Mouse (Mus musculus): Measurements from ENCODE around the gene Slc38a7. TPM values are rescaled to one million over a fixed set of nuclear protein-coding genes. Genes with fewer than 3 reads are reported as not detected.
"Not testable (repeated sequence)": the region's sequence is repeated elsewhere in the genome, so short reads cannot be mapped to it uniquely, and the experiment has no call there.

Slc38a7 gene
- polyA plus RNA-seq, 1 experiment, result 46.9 TPM

DNA sequence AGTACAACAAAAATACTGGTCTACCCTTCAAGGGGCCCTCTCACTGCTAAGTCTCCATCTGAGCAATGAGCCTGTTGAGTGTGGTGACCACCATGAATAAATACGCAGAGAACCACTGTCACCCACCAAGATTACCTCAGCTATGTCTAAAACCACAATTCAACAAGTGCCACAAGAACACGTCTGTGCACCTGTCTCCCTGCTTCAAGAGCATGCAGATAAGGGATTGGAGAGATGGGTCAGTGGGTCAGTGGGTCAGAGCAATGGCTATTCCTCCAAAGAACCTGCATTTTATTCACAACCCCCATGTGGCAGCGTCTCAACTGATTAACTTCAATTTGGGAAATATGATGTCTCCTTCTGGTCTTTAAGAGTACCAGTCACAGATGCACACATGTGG, 53.0 kb downstream of the Slc38a7 start:
- H3ac ChIP-seq (ENCODE audit: control insufficient read depth, insufficient read length), result no peak overlapping the region
- H3K79me2 ChIP-seq (ENCODE audit: control insufficient read depth, insufficient read depth), result peaks cover 100% of the 10 kb centered on the region
- TF ChIP-seq CEBPB (IDR thresholded peaks at IDR 0.05; ENCODE audit: insufficient read depth, poor library complexity, severe bottlenecking) (no peak), MYOD1 (IDR thresholded peaks at IDR 0.05; ENCODE audit: control insufficient read depth in 1 of 3, insufficient read length in 2 of 3, low read depth in 2 of 3) (peak in 2 of 3 experiments; percentile 90 to 92), MYOG (IDR thresholded peaks at IDR 0.05; ENCODE audit: control insufficient read depth in 1 of 3, insufficient read depth in 1 of 3, insufficient read length in 2 of 3, low read depth in 2 of 3) (peak in 1 of 3 experiments; percentile 61), POLR2A (IDR thresholded peaks at IDR 0.05; ENCODE audit: insufficient read length, low read depth) (no peak), USF1 (IDR thresholded peaks at IDR 0.05; ENCODE audit: low read depth) (no peak), POLR2AphosphoS2 (IDR thresholded peaks at IDR 0.05; ENCODE audit: insufficient read length, low read depth) (no peak), E2F4 (IDR thresholded peaks at IDR 0.05; ENCODE audit: insufficient read depth) (no peak)
- H3K4me3 ChIP-seq, result no peak overlapping the region
- no peak overlapping the region for H3K4me2 ChIP-seq (ENCODE audit: low read depth)
- H3K36me3 ChIP-seq (ENCODE audit: control insufficient read depth, insufficient read depth), result peaks cover 8% of the 10 kb centered on the region
- no peaks in the 10 kb centered on the region for H3K27me3 ChIP-seq (ENCODE audit: control insufficient read depth, insufficient read depth, insufficient read length)

DNA sequence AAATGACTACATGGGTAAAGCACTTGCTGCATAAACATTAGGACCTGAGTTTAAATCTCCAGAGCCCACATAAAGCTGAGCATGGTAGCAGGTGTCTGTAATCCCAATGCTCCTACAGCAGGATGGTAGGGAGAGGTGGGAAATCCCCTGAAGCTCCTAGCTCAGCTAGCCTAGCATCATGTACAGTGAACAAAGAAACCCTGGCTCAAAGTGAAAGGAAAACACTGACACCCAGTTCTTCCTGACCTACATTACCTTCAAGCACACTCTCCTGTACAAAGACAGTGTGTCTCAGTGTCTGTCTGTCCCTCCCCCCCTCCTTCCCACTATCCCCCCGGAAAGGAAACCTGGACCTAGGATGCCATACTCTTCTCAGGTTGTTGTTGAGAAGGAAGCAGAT, 53.4 kb downstream of the Slc38a7 start:
- Histone ChIP-seq H3K4me3 (no peak overlapping the region), H3K27me3 (ENCODE audit: control insufficient read depth, insufficient read depth, insufficient read length) (no peaks in the 10 kb centered on the region), H3K4me2 (ENCODE audit: low read depth) (no peak overlapping the region), H3K79me2 (ENCODE audit: control insufficient read depth, insufficient read depth) (peaks cover 98% of the 10 kb centered on the region), H3ac (ENCODE audit: control insufficient read depth, insufficient read length) (no peak overlapping the region), H3K36me3 (ENCODE audit: control insufficient read depth, insufficient read depth) (peaks cover 7% of the 10 kb centered on the region)
- TF ChIP-seq CEBPB (IDR thresholded peaks at IDR 0.05; ENCODE audit: insufficient read depth, poor library complexity, severe bottlenecking), result no peak
- no peak for TF ChIP-seq TCF12 (IDR thresholded peaks at IDR 0.05; ENCODE audit: insufficient read depth, poor library complexity, severe bottlenecking)
- no peak for TF ChIP-seq MYOG (IDR thresholded peaks at IDR 0.05; ENCODE audit: control insufficient read depth in 1 of 3, insufficient read depth in 1 of 3, insufficient read length in 2 of 3, low read depth in 2 of 3)

DNA sequence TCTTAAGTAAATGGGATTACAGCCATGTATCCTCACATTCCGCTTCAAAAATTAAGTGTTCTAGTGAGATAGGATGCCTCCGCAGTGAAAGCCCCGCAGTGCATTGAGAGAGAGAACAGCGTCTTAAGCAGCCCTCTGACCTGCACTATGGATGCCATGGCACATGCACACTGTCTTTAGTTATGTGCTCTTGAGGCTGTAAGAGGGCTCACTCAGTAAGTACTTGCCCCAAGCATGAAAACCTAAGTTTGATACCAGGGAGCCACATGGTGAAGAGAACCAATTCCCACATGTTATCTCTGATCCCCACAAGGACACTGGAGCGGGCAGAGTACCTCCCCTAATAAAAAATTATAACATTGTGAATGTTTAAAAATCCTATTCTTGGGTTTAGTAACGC, 54.2 kb downstream of the Slc38a7 start:
- Histone ChIP-seq H3K4me2 (ENCODE audit: low read depth) (no peak overlapping the region), H3K27me3 (ENCODE audit: control insufficient read depth, insufficient read depth, insufficient read length) (no peaks in the 10 kb centered on the region), H3K36me3 (ENCODE audit: control insufficient read depth, insufficient read depth) (peaks cover 3% of the 10 kb centered on the region), H3K4me3 (no peak overlapping the region), H3ac (ENCODE audit: control insufficient read depth, insufficient read length) (no peak overlapping the region), H3K79me2 (ENCODE audit: control insufficient read depth, insufficient read depth) (peaks cover 97% of the 10 kb centered on the region)
- TF ChIP-seq USF1 (IDR thresholded peaks at IDR 0.05; ENCODE audit: low read depth) (no peak), MAX (IDR thresholded peaks at IDR 0.05; ENCODE audit: low read depth) (no peak), MYOG (IDR thresholded peaks at IDR 0.05; ENCODE audit: control insufficient read depth in 1 of 3, insufficient read depth in 1 of 3, insufficient read length in 2 of 3, low read depth in 2 of 3) (no peak), REST (IDR thresholded peaks at IDR 0.05; ENCODE audit: insufficient read depth, insufficient read length) (no peak), POLR2AphosphoS2 (IDR thresholded peaks at IDR 0.05; ENCODE audit: insufficient read length, low read depth) (no peak), TCF12 (IDR thresholded peaks at IDR 0.05; ENCODE audit: insufficient read depth, poor library complexity, severe bottlenecking) (no peak), CEBPB (IDR thresholded peaks at IDR 0.05; ENCODE audit: insufficient read depth, poor library complexity, severe bottlenecking) (no peak), E2F4 (IDR thresholded peaks at IDR 0.05; ENCODE audit: insufficient read depth) (no peak), POLR2A (IDR thresholded peaks at IDR 0.05; ENCODE audit: insufficient read length, low read depth) (no peak)

DNA sequence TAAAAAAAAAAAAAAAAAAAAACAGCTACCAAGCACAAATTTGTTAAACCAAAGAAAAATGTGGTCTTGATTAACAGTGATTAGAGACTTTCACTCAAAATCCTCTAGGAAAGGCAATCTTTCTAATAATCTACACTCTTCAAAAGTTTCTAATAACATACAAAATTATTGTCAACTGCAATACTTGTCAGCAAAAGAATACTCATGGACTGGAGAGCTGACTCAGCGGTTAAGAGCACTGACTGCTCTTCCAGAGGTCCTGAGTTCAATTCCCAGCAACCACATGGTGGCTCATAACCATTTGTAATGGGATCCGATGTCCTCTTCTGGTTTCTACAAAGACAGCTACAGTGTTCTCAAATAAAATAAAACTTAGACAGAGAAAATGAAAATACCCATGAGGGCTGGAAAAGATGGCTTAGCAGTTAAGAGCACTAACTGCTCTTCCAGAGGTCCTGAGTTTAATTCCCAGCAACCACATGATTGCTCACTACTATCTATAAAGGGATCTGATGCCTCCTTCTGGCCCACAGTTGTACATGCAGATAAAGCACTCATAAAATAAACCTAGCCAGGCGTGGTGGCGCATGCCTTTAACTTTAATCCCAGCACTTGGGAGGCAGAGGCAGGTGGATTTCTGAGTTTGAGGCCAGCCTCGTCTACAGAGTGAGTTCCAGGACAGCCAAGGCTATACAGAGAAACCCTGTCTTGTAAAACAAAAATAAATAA, 57.8 kb downstream of the Slc38a7 start:
- H3K4me2 ChIP-seq (ENCODE audit: low read depth); H3ac ChIP-seq (ENCODE audit: control insufficient read depth, insufficient read length); H3K27me3 ChIP-seq (ENCODE audit: control insufficient read depth, insufficient read depth, insufficient read length); H3K36me3 ChIP-seq (ENCODE audit: control insufficient read depth, insufficient read depth); H3K4me3 ChIP-seq: not testable (repeated sequence)
- peaks cover 96% of the 10 kb centered on the region for H3K79me2 ChIP-seq (ENCODE audit: control insufficient read depth, insufficient read depth)

Other genes with a start within 250 kb of the Slc38a7 start
- gene Gins3, start 220.1 kb downstream of the Slc38a7 start, polyA plus RNA-seq (2012; fragmentation: generic; extraction: Trizol), result 2.0 TPM
- gene Ndrg4, start 176.6 kb downstream of the Slc38a7 start, polyA plus RNA-seq (2012; fragmentation: generic; extraction: Trizol), result 83.9 TPM
- gene Setd6, start 137.7 kb downstream of the Slc38a7 start, polyA plus RNA-seq (2012; fragmentation: generic; extraction: Trizol), result 13.9 TPM
- gene Cnot1, start 46.1 kb downstream of the Slc38a7 start, polyA plus RNA-seq (2012; fragmentation: generic; extraction: Trizol), result 32.7 TPM
- 157 TPM for gene Sap18b, start 28.2 kb downstream of the Slc38a7 start, polyA plus RNA-seq (2012; fragmentation: generic; extraction: Trizol)
- 241 TPM for gene Got2, start 35.0 kb upstream of the Slc38a7 start, polyA plus RNA-seq (2012; fragmentation: generic; extraction: Trizol)

Data from myocyte (in vitro differentiated cells).